ENCODE assay signal across 8 mouse cellular contexts in the genomic region with DNA sequence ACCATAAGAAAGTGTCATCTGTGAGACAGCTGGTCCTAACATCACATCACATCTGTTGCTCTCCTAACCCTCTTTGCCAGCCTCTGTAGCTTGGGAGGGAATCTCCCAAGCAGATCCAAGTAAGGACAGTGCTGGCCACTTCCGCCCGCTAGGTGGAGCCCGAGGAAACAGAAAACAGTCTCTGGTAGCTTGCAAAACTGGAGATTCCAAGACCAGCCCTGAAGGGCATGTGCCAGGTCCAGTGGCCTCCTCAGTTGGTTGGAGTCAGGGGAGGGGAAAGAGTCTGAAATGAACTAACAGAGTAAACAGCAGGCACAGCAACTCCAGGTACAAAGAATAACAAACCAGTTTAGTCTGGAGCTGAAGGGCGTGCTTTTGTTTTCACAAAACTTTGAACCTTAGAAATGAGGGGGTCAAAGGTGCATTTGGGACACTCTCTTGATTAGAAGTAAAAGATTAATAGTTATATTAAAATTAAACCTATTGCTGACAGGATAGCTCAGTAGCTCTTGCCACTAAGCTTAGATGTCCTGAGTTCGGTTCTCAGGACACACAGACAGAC. TPM values are rescaled to one million over a fixed set of nuclear protein-coding genes. Genes with fewer than 3 reads are reported as not detected.
DNase-seq lines count a peak whose midpoint lies in the region; ATAC-seq lines count a peak whose summit lies in the region.

No protein-coding gene starts in this region.

- H3K27ac ChIP-seq in hindbrain, embryonic 10.5 days, result no peak overlapping the region
- no peak overlapping the region for H3K27ac ChIP-seq in lung, embryonic 16.5 days (ENCODE audit: low read length)

- no peak overlapping the region for H3K4me3 ChIP-seq in hindbrain, embryonic 10.5 days
- no peak overlapping the region for H3K4me3 ChIP-seq in lung, embryonic 16.5 days (ENCODE audit: low read length)

- H3K9ac ChIP-seq in lung, embryonic 16.5 days (ENCODE audit: low read length), result no peak overlapping the region

- H3K4me1 ChIP-seq in hindbrain, embryonic 10.5 days (replicated peaks), result no peaks in the 10 kb centered on the region
- H3K4me1 ChIP-seq in lung, embryonic 16.5 days (replicated peaks; ENCODE audit: control insufficient read depth, insufficient read depth, low read length), result no peaks in the 10 kb centered on the region

- peak; percentile 92 for ATAC-seq in frontal cortex, adult (ENCODE audit: low TSS enrichment)
- ATAC-seq in lung, embryonic 16.5 days (ENCODE audit: low read depth), result peak; percentile 83

- WGBS in hindbrain, embryonic 10.5 days, result 42% methylated on average over 5 of the region's 5 CpGs
- 43% methylated on average over 5 of the region's 5 CpGs for WGBS in lung, embryonic 16.5 days

- no peaks in the 10 kb centered on the region for H3K27me3 ChIP-seq in hindbrain, embryonic 10.5 days (ENCODE audit: insufficient read depth, poor library complexity, severe bottlenecking)
- no peaks in the 10 kb centered on the region for H3K27me3 ChIP-seq in lung, embryonic 16.5 days (ENCODE audit: control insufficient read depth, insufficient read depth, low read depth, low read length)

- H3K4me2 ChIP-seq in lung, embryonic 16.5 days (ENCODE audit: low read depth, low read length), result no peak overlapping the region

- no peaks in the 10 kb centered on the region for H3K9me3 ChIP-seq in hindbrain, embryonic 10.5 days
- H3K9me3 ChIP-seq in lung, embryonic 16.5 days (ENCODE audit: control insufficient read depth, low read length), result no peaks in the 10 kb centered on the region

- DNase-seq in MEL-GATA-1-ER (ENCODE audit: extremely low read depth, low read depth), result peak; percentile 44
- DNase-seq in cerebellum, adult 8-10 months, result peak; percentile 76
- DNase-seq in hindbrain, embryonic 10.5 days (ENCODE audit: low spot score), result peak; percentile 83
- DNase-seq in layer of hippocampus, adult 9-10 months (ENCODE audit: low spot score), result peak; percentile 68
- DNase-seq in ovary, postnatal 36 days (ENCODE audit: low spot score), result peak; percentile 84
- DNase-seq in thymus, postnatal 14 days, result peak; percentile 82

- no peaks in the 10 kb centered on the region for H3K36me3 ChIP-seq in hindbrain, embryonic 10.5 days
- H3K36me3 ChIP-seq in lung, embryonic 16.5 days (ENCODE audit: control insufficient read depth, insufficient read depth, low read length), result no peaks in the 10 kb centered on the region

RNA-seq across cellular contexts. Expression of gene Fdx1, which starts 14.2 kb away (rescaled TPM):
- polyA plus RNA-seq in hindbrain, embryonic 10.5 days (2016; fragmentation: Nextera tagmentation; extraction: Ambion mirVana), result 46.3 and 47.6 TPM in 2 replicates
- polyA plus RNA-seq in lung, embryonic 16.5 days (2015; fragmentation: Nextera tagmentation; extraction: Ambion mirVana), result 115 and 117 TPM in 2 replicates
